Mouse (Mus musculus) large intestine, adult 2 months (tissue): Measurements from ENCODE around the gene Crnn. TPM values are rescaled to one million over a fixed set of nuclear protein-coding genes. Genes with fewer than 3 reads are reported as not detected.

ENCODE experiments used
- DNase-seq: peaks from one replicate; pipeline ENCODE4 v3.0.0-alpha.2; 2012; ENCODE audit warnings: low read depth, low spot score
- WGBS: fragments of 180-500 bp; shearing (Covaris S2); methylation state at CpG from one replicate; pipeline ENCODE4 v1.1.7; 2018; 5-methylcytosine and 5-hydroxymethylcytosine counted together
- polyA plus RNA-seq: library from polyadenylated mRNA; depleted of rRNA; stranded (reverse); fragments of >200 nt; gene quantifications from 2 replicates; pipeline ENCODE4 v1.2.3, GENCODE M21; 2012; rRNA removed

The Crnn gene
- polyA plus RNA-seq: not detected in 2 replicates

DNA sequence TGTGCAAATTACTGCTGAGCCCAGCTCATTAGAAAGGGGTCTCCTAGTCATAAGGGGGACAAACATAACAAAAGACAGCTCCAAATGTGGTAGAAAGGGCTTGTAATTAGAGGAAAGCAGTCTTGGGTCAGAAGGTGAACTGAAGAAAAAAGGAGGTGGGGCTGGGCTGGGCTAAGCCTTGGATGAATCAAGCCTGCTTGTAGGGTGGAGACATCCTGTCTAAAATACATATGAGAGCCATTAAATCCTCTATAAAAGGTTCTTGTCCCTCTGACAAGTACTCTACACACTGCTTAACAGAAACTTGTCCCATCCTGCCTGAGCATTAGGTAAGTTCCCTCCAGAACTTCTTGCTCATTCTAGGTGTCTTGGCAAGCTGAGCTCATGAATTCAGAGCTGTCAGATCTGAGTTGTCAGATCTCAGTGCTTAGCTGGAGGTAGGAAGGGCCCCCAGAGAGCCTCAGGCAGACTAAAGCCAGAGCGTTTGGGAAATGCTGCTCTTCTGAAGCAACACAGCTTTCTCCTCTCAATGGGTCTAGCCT, at the start of gene Crnn:
Gene Crnn, plus strand, starts transcription at position 278 of the 542 bp plus-strand sequence.
- WGBS: 48% methylated on average over 1 of the region's 1 CpGs
- no peak for DNase-seq

DNA sequence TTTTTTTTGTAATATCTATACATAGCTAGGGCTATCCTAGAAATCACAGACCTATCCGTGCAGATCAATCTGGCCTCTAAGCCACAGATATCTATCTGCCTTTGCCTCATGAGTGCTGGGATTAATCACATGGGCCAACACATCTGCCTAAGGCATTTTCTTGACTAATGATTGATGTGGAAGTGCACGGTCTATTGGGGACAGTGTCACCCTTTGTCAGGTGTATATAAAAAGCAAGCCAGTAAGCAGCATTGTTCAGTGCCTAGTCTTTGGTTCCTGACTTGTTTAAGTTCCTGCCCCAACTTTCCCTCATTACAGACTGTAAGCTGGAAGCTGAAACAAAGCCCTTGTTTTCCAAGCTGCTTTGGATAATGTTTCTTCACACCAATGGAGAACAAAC, 48.1 kb upstream of the Crnn start:
- 72% methylated on average over 2 of the region's 2 CpGs for WGBS
- DNase-seq: no peak

DNA sequence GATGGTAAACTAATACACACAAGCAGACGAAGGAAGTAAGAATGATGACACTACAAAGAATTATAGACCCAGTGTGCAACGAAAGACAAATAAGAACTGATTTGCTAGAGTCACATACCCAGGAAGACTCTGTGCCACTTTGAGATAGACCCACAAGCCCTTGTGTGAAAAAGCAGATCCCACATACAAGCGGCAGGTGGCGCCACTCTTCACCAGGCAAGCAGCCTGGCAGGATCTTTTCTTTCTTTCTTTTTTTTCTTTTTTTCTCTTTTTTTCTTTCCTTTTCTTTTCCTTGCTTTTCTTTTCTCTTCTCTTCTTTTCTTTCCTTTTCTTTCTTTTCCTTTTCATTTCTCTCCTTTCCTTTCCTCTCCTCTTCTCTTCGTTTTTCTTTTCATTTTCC, 32.9 kb upstream of the Crnn start:
- WGBS: 35% methylated on average over 5 of the region's 5 CpGs
- no peak for DNase-seq

DNA sequence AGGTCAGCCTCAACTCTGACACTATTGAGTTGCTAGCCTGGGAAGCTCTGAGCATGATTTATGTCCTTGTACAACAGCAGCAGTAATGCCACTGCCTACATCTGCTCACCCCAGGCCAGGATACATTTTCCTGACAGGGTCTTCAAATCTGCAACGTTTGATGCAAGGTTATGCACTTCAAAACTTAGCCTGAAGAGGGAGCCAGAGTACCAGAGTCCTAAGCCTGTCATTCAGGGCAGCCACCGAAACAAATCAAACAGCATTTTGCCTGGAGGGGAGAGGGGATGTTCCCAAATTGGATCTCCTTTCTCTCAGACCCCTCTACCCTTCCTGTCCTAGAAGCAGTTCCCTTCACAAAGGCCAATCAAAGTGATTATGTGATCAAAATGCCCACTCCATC, 30.1 kb upstream of the Crnn start:
- DNase-seq: no peak
- 9% methylated on average over 2 of the region's 2 CpGs for WGBS

DNA sequence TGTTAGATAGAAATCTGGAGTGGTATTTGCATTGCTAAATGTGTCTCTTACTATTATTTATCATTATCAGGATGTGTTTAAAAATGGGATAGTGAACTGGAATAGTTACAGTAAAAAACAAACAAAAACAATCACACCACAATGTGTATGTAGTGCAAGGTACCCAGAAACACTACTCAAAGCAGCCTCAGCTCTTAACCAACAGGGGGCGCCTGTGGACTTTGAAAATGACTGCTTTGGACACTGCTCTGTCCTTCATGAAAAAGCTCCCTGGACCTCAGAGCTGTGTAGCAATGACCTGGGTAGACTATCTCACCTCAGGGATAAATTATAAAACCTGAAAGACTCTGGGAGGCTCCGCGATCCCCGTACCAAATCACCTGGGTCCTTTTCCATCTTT, 25.5 kb upstream of the Crnn start:
- DNase-seq: no peak
- 54% methylated on average over 4 of the region's 4 CpGs for WGBS

DNA sequence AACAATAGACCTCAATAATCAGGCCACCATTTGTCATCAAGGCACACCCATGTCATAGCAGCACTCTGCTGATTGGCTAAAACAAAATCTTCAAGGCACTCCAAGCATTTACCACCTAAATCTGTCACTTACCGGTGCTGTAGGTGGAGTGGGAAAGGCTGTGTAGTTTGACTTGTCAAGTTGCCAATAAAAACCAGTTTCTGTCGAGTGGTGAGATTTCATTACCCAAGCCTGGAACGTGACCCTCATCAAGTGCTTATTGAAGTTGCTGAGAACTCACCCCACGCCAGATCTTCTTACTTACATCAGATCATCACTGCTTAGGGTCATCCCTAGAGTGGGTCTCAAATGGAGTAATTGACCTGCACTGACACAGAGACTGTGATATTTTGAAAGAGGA, 16.5 kb upstream of the Crnn start:
- 8% methylated on average over 4 of the region's 4 CpGs for WGBS
- DNase-seq: no peak

DNA sequence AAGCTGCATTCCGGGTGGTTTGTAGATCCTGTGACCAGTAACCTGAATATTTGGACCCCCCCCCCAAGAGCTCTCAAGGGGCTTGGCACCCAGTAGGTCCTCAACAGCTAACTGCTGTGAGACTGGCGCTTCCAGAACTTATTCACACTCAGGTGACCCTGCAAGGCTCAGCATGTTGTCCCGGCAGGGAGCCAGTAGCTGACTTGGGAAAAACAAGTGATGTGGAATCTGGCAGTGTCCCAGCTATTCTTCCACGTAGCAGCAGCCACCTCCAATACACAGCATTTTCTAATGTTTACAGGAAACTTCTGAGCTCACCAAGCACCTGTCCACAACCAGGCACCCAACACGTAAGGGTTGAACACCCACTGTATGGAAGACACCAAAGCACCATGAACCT, 15.5 kb upstream of the Crnn start:
- WGBS: 45% methylated on average over 5 of the region's 5 CpGs
- DNase-seq: no peak

DNA sequence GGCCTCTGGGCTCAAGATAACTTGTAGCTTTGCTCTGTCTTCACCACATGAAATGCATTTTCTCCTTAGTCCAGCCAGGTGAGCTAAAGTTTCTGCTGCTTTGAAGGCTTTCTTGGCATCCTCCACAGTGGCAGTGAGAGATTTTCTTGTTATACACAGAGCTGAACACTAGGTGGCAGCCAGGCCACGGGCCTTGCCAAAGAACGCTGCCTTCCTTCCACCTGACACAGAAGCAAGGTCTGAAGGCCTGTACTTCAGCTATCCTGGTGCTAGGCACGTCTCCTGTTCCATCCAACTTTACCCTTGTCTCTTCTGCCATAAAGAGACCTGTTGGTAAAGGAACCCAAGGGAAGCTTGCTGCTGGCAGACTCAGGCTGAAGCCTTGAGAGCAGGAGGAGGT, 14.1 kb upstream of the Crnn start:
- DNase-seq: no peak
- WGBS: 9% methylated on average over 3 of the region's 3 CpGs

DNA sequence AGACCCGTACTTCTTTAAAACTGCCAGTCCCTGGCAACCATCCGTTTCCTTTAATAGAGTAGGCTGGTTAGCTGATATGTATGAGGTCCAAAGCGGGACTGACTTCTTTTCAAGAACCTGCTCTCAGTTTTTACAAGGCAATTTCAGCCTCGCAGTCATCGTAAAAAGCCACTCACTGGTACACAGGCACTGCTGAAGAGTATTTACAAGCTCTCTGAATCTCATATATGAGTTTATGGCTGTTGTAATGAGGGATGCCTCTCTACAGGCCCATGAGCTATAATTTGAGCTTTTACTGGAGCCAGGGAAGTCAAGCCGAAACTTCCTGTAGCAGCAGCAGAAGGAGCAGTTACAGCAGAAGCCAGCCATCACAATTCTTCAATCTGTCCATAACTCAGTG, 17.9 kb downstream of the Crnn start:
- DNase-seq: peak; percentile 38
- 11% methylated on average over 6 of the region's 6 CpGs for WGBS

DNA sequence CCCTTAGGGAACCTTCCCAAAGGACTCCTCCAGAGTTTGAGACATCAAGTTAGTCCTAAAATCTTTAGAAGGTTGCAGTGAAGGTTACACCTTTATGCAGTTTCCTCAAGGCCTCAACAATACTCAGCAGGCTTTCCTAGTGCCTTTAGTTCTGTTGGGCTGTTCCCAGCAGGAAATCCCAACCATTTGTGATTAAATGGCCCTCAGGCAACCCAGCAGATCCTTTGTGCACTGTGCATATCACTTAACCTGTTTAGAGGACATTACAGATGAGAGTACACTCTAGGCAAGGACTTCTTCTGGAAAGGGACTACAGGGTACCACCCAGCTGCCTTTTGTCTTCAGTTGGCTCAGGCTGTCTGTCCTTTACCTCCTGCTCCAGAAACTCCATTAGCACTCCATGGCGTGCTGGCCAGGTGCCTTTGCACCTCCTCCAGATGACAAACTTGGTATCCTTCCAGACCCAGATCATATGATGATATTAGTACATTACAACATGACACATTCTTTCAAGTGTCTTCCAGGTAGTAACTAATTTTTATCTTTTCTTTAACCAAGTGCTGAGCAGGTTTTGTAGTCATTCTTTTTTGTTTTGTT, 18.5 kb downstream of the Crnn start:
- no peak for DNase-seq
- 44% methylated on average over 1 of the region's 1 CpGs for WGBS

DNA sequence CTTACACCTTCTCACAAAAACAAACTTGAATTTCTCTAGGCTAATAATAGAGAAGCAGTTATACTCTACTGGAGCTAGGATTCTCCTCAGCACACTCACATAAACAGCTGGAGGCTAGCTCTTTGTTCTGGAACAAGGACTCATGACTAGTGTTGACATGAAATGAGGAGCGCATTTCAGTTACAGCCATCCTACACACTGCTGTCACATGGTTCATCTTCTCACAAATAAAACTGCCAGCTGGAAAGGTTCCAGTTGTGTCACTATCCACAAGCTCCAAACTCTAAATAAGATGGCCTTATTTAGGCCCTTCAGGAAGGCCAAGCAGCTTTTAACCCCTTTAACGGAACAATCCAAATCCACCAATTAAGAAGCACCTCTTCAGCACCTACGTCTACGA, 36.3 kb downstream of the Crnn start:
- no peak for DNase-seq
- WGBS: 84% methylated on average over 4 of the region's 4 CpGs

DNA sequence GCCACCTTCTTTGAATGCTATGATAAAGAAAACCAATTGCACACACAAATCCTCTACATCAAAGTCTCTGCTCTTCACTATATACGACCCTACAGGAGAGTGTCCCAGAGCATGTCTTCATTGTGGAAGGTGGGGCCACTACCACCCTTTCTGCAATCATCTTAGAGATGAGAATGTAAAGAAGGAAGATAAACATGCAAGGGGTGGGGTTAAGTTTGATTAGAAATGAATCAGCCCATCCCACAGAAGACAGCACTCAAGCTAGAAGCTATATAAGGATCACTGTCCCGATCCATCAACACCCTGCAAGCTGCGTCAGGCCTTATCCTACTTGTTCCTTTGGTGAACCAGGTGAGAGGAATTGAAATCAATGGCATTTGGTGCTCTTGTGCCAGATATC, 52.4 kb downstream of the Crnn start, which contains the start of gene Flg2:
Gene Flg2, plus strand, starts transcription at position 301 of the 400 bp plus-strand sequence.
- no peak for DNase-seq
- WGBS: 67% methylated on average over 3 of the region's 3 CpGs

Other genes with a start within 250 kb of the Crnn start
- gene Lce3a, start 218.6 kb upstream of the Crnn start, polyA plus RNA-seq: not detected in 2 replicates
- gene Lce3b, start 211.8 kb upstream of the Crnn start, polyA plus RNA-seq: 0.26 TPM in 1 of 2 replicates, not detected in the other
- not detected in 2 replicates for gene Lce3c, start 200.3 kb upstream of the Crnn start, polyA plus RNA-seq
- gene Lce3d, start 187.4 kb upstream of the Crnn start, polyA plus RNA-seq: not detected in 2 replicates
- gene Lce3e, start 177.7 kb upstream of the Crnn start, polyA plus RNA-seq: not detected in 2 replicates
- gene Lce3f, start 152.6 kb upstream of the Crnn start, polyA plus RNA-seq: not detected in 2 replicates
- gene Crct1, start 129.1 kb upstream of the Crnn start, polyA plus RNA-seq: 0.18 and 0.21 TPM in 2 replicates
- not detected in 2 replicates for gene Lce1m, start 125.7 kb upstream of the Crnn start, polyA plus RNA-seq
- gene Gm4858, start 76.0 kb upstream of the Crnn start, polyA plus RNA-seq: not detected in 2 replicates
- gene Flg2, start 52.5 kb downstream of the Crnn start, polyA plus RNA-seq: not detected in 2 replicates
- gene Flg, start 128.7 kb downstream of the Crnn start, polyA plus RNA-seq: 0.05 TPM in 1 of 2 replicates, not detected in the other
- not detected in 2 replicates for gene Hrnr, start 175.0 kb downstream of the Crnn start, polyA plus RNA-seq
- 0.04 TPM in 1 of 2 replicates, not detected in the other for gene Rptn, start 248.9 kb downstream of the Crnn start, polyA plus RNA-seq